Mouse (Mus musculus) heart, embryonic 16.5 days (tissue): ENCODE measurements around the gene Gm28043. TPM values are rescaled to one million over a fixed set of nuclear protein-coding genes. Genes with fewer than 3 reads are reported as not detected.
"Not testable (repeated sequence)": the region's sequence is repeated elsewhere in the genome, so short reads cannot be mapped to it uniquely, and the experiment has no call there.

ENCODE experiments used
- ATAC-seq: fragments of 200-750 bp; cut with Nextera tagmentation; replicated peaks from 2 replicates; pipeline ENCODE4 v1.8.0; 2017; ENCODE audit warnings: moderate number of reproducible peaks; ENCODE audit not compliant: insufficient read depth, low FRiP score; ENCODE audit errors: extremely low read depth
- H3K27ac ChIP-seq: fragments of 300-500 bp; sonication (generic); 2 replicates; pipeline ENCODE4 v1.5.1; 2014; ENCODE audit warnings: mild to moderate bottlenecking, low read length, control low read depth, moderate library complexity
- H3K27me3 ChIP-seq: fragments of 300-500 bp; sonication (generic); 2 replicates; pipeline ENCODE4 v1.6.1; 2014; ENCODE audit warnings: low read length, mixed read lengths; ENCODE audit not compliant: control insufficient read depth, insufficient read depth
- H3K36me3 ChIP-seq: fragments of 300-500 bp; sonication (generic); 2 replicates; pipeline ENCODE4 v1.6.1; 2014; ENCODE audit not compliant: control insufficient read depth, insufficient read depth
- H3K4me1 ChIP-seq: fragments of 300-500 bp; sonication (generic); 2 replicates; pipeline ENCODE4 v1.6.1; 2014; ENCODE audit warnings: low read length, mixed read lengths; ENCODE audit not compliant: control insufficient read depth, insufficient read depth
- H3K4me2 ChIP-seq: fragments of 300-500 bp; sonication (generic); 2 replicates; pipeline ENCODE4 v1.6.1; 2014; ENCODE audit warnings: low read depth, mild to moderate bottlenecking, control low read depth, low read length
- H3K4me3 ChIP-seq: fragments of 300-500 bp; sonication (generic); 2 replicates; pipeline ENCODE4 v1.5.1; 2014; ENCODE audit warnings: mild to moderate bottlenecking, control low read depth, low read length
- H3K9ac ChIP-seq: fragments of 300-500 bp; sonication (generic); 2 replicates; pipeline ENCODE4 v1.6.1; 2014; ENCODE audit warnings: low read length, control low read depth
- H3K9me3 ChIP-seq: fragments of 300-500 bp; sonication (generic); replicated peaks from 2 replicates; pipeline ENCODE4 v1.6.1; 2016; ENCODE audit warnings: low read length; ENCODE audit not compliant: control insufficient read depth
- WGBS: fragments of 180-500 bp; shearing (Covaris S2); extraction: QIAGEN DNeasy Blood & Tissue Kit; methylation state at CpG from one replicate; pipeline ENCODE4 v1.1.7; 2014; 5-methylcytosine and 5-hydroxymethylcytosine counted together
- polyA plus RNA-seq: library from polyadenylated mRNA; unstranded; fragments of >200 nt; fragmentation: Nextera tagmentation; extraction: Ambion mirVana; gene quantifications from 2 replicates; pipeline ENCODE4 v1.2.1, GENCODE M21; 2015

Gene Gm28043
- polyA plus RNA-seq, 1 experiment from 2014 or later: 2.1 TPM

GRCm38 (mm10) chr17:29586921-29587320, 27.8 kb upstream of the Gm28043 start:
- Histone ChIP-seq H3K4me3 (no peak overlapping the region), H3K27me3 (no peaks in the 10 kb centered on the region), H3K4me1 (peaks cover 9% of the 10 kb centered on the region), H3K4me2 (no peak overlapping the region), H3K9me3 (no peaks in the 10 kb centered on the region), H3K27ac (no peak overlapping the region), H3K9ac (no peak overlapping the region), H3K36me3 (no peaks in the 10 kb centered on the region)
- ATAC-seq: no peak
- 81% methylated on average over 9 of the region's 9 CpGs for WGBS

- H3K4me3 ChIP-seq: no peak overlapping the region
- H3K27ac ChIP-seq: 0 out of 2 replicates have a peak overlapping the region, but pooled peaks have one; percentile 28
- WGBS: 49% methylated on average over 11 of the region's 11 CpGs
- H3K9me3 ChIP-seq: no peaks in the 10 kb centered on the region
- H3K27me3 ChIP-seq: no peaks in the 10 kb centered on the region
- H3K36me3 ChIP-seq: no peaks in the 10 kb centered on the region
- no peak overlapping the region for H3K4me2 ChIP-seq
- H3K9ac ChIP-seq: no peak overlapping the region
- H3K4me1 ChIP-seq: peaks cover 15% of the 10 kb centered on the region
- ATAC-seq: no peak
These were observed 25.3 kb upstream of the Gm28043 start for GRCm38 (mm10) chr17:29589221-29589898.

GRCm38 (mm10) chr17:29595891-29596770, 18.5 kb upstream of the Gm28043 start:
- Histone ChIP-seq H3K4me2 (no peak overlapping the region), H3K27me3 (no peaks in the 10 kb centered on the region), H3K9ac (no peak overlapping the region), H3K9me3 (no peaks in the 10 kb centered on the region), H3K4me3 (no peak overlapping the region), H3K4me1 (peaks cover 6% of the 10 kb centered on the region; the same call in 1 of the 2 replicates), H3K27ac (no peak overlapping the region), H3K36me3 (peaks cover 8% of the 10 kb centered on the region; the same call in 1 of the 2 replicates)
- WGBS: 75% methylated on average over 15 of the region's 15 CpGs
- no peak for ATAC-seq

DNA sequence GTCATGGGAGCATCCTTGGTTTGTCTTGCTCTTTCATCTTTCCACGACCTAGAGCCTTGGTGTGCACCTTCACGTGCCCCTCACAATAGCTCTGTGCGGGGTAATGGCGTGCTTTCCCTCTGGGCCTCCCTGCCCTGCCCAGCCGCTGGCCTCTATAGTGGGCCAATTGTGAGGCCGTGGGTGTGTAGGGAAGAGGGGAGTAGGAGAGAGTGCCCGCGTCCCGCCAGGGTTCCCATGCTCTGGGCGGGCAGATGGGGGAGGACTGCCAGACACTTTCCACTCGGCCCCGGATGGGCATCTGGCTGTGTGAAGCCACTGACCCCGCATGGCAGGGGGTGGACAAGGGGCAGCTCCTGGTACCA, 17.9 kb upstream of the Gm28043 start:
- Histone ChIP-seq H3K36me3 (peaks cover 8% of the 10 kb centered on the region; the same call in 1 of the 2 replicates), H3K4me3 (no peak overlapping the region), H3K27me3 (no peaks in the 10 kb centered on the region), H3K4me2 (no peak overlapping the region), H3K9me3 (no peaks in the 10 kb centered on the region), H3K4me1 (peaks cover 6% of the 10 kb centered on the region; the same call in 1 of the 2 replicates), H3K27ac (no peak overlapping the region), H3K9ac (no peak overlapping the region)
- no peak for ATAC-seq
- WGBS: 90% methylated on average over 13 of the region's 13 CpGs

DNA sequence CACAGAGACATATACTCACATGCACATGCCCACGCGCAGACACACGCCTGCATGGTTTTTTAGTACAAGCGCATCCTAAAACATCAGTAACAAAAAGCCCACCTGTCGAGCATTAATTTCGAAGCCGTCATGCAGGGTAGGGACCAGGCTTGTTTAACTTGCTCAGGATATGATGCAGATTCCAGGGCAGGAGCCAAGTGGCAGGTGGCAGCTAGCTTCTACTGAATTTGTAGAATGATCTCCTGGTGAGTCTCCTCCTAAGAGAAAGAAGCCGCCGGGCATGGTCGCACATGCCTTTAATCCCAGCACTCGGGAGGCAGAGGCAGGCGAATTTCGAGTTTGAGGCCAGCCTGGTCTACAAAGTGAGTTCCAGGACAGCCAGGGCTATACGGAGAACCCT, 15.6 kb upstream of the Gm28043 start:
- Histone ChIP-seq H3K27ac (no peak overlapping the region), H3K36me3 (peaks cover 14% of the 10 kb centered on the region), H3K27me3 (no peaks in the 10 kb centered on the region), H3K4me2 (no peak overlapping the region), H3K9me3 (no peaks in the 10 kb centered on the region), H3K4me3 (no peak overlapping the region), H3K9ac (no peak overlapping the region), H3K4me1 (no peaks in the 10 kb centered on the region)
- WGBS: 92% methylated on average over 14 of the region's 14 CpGs
- ATAC-seq: no peak

GRCm38 (mm10) chr17:29599537-29599936, 15.1 kb upstream of the Gm28043 start:
- Histone ChIP-seq H3K36me3 (peaks cover 14% of the 10 kb centered on the region), H3K9me3 (no peaks in the 10 kb centered on the region), H3K4me1 (no peaks in the 10 kb centered on the region), H3K27ac (no peak overlapping the region), H3K9ac (no peak overlapping the region), H3K27me3 (no peaks in the 10 kb centered on the region), H3K4me3 (no peak overlapping the region), H3K4me2 (no peak overlapping the region)
- 78% methylated on average over 8 of the region's 8 CpGs for WGBS
- ATAC-seq: no peak

- H3K36me3 ChIP-seq: peaks cover 11% of the 10 kb centered on the region
- H3K9ac ChIP-seq: no peak overlapping the region
- no peak overlapping the region for H3K4me2 ChIP-seq
- 40% methylated on average over 4 of the region's 4 CpGs for WGBS
- no peak overlapping the region for H3K4me3 ChIP-seq
- no peak overlapping the region for H3K27ac ChIP-seq
- no peaks in the 10 kb centered on the region for H3K9me3 ChIP-seq
- H3K4me1 ChIP-seq: no peaks in the 10 kb centered on the region
- H3K27me3 ChIP-seq: no peaks in the 10 kb centered on the region
- ATAC-seq: no peak
These were observed 13.3 kb upstream of the Gm28043 start for GRCm38 (mm10) chr17:29601391-29601790.

DNA sequence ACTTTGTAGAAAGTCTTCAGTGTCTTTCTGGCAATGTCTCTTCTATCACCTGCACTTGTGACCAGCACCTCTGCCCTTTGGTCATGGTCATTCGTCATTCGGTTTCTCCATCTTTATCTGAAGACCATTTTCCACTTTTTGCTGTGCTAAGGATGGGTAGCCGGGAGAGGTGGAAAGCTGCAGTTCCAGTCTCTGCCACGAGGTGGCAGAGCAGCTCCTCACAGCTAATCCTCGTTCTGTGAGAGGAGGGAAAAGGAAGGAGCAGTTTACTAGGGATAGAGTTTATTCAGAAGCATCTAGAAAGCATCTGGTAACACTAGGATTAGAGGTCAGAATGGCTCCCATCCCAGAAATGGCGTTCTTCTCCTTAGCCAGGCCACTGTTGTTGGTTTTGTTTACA, 11.4 kb upstream of the Gm28043 start:
- Histone ChIP-seq H3K36me3 (peaks cover 11% of the 10 kb centered on the region), H3K27ac (no peak overlapping the region), H3K4me3 (no peak overlapping the region), H3K9me3 (no peaks in the 10 kb centered on the region), H3K4me1 (no peaks in the 10 kb centered on the region), H3K27me3 (no peaks in the 10 kb centered on the region), H3K4me2 (no peak overlapping the region), H3K9ac (no peak overlapping the region)
- 18% methylated on average over 6 of the region's 6 CpGs for WGBS
- ATAC-seq: no peak

- not testable (repeated sequence) for H3K4me2 ChIP-seq, H3K27ac ChIP-seq, H3K9me3 ChIP-seq, H3K4me3 ChIP-seq, H3K36me3 ChIP-seq, ATAC-seq, H3K9ac ChIP-seq, H3K27me3 ChIP-seq
- H3K4me1 ChIP-seq: peaks cover 17% of the 10 kb centered on the region
- 86% methylated on average over 5 of the region's 5 CpGs for WGBS
These were observed 1.2 kb upstream of the Gm28043 start for GRCm38 (mm10) chr17:29613453-29613852.
